Mouse (Mus musculus) right cerebral cortex, postnatal 36 days (tissue): ENCODE measurements around the gene Ptpre.
"Not testable (repeated sequence)": the region's sequence is repeated elsewhere in the genome, so short reads cannot be mapped to it uniquely, and the experiment has no call there.

ENCODE experiments used
- DNase-seq, 2 experiments: peaks; one replicate each; pipeline ENCODE4 v3.0.0; 2022; ENCODE audit warnings: low spot score in 2 of 2, mixed read lengths in 1 of 2

Gene Ptpre

GRCm38 (mm10) chr7:135534548-135535189, 2.6 kb upstream of the Ptpre start:
- DNase-seq: no peak

- DNase-seq: no peak
Observed at GRCm38 (mm10) chr7:135535908-135536307, 1.4 kb upstream of the Ptpre start.

GRCm38 (mm10) chr7:135537948-135538741, 864 bp downstream of the Ptpre start:
- peak; percentile 29 to 48 for DNase-seq

GRCm38 (mm10) chr7:135539429-135539828, 2.1 kb downstream of the Ptpre start:
- DNase-seq: no peak

- no peak for DNase-seq
Observed at GRCm38 (mm10) chr7:135542235-135542634, 5.0 kb downstream of the Ptpre start.

- DNase-seq: no peak
Observed at GRCm38 (mm10) chr7:135543033-135543432, 5.8 kb downstream of the Ptpre start.

- DNase-seq: no peak
Observed at GRCm38 (mm10) chr7:135544321-135544720, 7.0 kb downstream of the Ptpre start.

GRCm38 (mm10) chr7:135545957-135546356, 8.7 kb downstream of the Ptpre start:
- no peak for DNase-seq

- DNase-seq: no peak
Observed at GRCm38 (mm10) chr7:135546530-135546929, 9.2 kb downstream of the Ptpre start.

- DNase-seq: no peak
Observed at GRCm38 (mm10) chr7:135548434-135548833, 11.2 kb downstream of the Ptpre start.

GRCm38 (mm10) chr7:135551547-135551946, 14.3 kb downstream of the Ptpre start:
- DNase-seq: no peak

- DNase-seq: no peak
Observed at GRCm38 (mm10) chr7:135553550-135553949, 16.3 kb downstream of the Ptpre start.

GRCm38 (mm10) chr7:135556663-135557402, 19.6 kb downstream of the Ptpre start:
- no peak for DNase-seq

- DNase-seq: no peak
Observed at GRCm38 (mm10) chr7:135560280-135560679, 23.0 kb downstream of the Ptpre start.

- DNase-seq: no peak
Observed at GRCm38 (mm10) chr7:135564022-135564421, 26.7 kb downstream of the Ptpre start.

- no peak for DNase-seq
Observed at GRCm38 (mm10) chr7:135566013-135566412, 28.7 kb downstream of the Ptpre start.

GRCm38 (mm10) chr7:135567582-135567981, 30.3 kb downstream of the Ptpre start:
- no peak for DNase-seq

GRCm38 (mm10) chr7:135568550-135568949, 31.3 kb downstream of the Ptpre start:
- no peak for DNase-seq

- DNase-seq: no peak
Observed at GRCm38 (mm10) chr7:135571392-135571791, 34.1 kb downstream of the Ptpre start.

- peak in 1 of 2 experiments; percentile 26 for DNase-seq
Observed at GRCm38 (mm10) chr7:135571951-135572559, 34.8 kb downstream of the Ptpre start.

- DNase-seq: not testable (repeated sequence)
Observed at GRCm38 (mm10) chr7:135575319-135576069, 38.2 kb downstream of the Ptpre start.
